Mouse (Mus musculus): ENCODE data around the gene Wfdc13. TPM values are rescaled to one million over a fixed set of nuclear protein-coding genes. Genes with fewer than 3 reads are reported as not detected.

Gene Wfdc13
- total and polyA plus RNA-seq, 2 experiments from 2014 or later: not detected

- Histone ChIP-seq H3K27ac (ENCODE audit: low read depth, low read length) (no peak within 1 kb of the TSS), H3K9me3 (ENCODE audit: low read length) (no peaks in the 10 kb centered on the region), H3K36me3 (ENCODE audit: insufficient read depth, low read length) (no peaks in the 10 kb centered on the region), H3K27me3 (ENCODE audit: insufficient read depth, low read length) (no peaks in the 10 kb centered on the region), H3K4me2 (ENCODE audit: low read depth, low read length, poor library complexity, severe bottlenecking) (no peak within 1 kb of the TSS), H3K4me1 (ENCODE audit: insufficient read depth, low read length) (no peaks in the 10 kb centered on the region), H3K4me3 (ENCODE audit: low read depth, low read length) (no peak within 1 kb of the TSS), H3K9ac (replicated peaks; ENCODE audit: low read length, poor library complexity, severe bottlenecking) (no peak within 1 kb of the TSS)
- WGBS: 82% methylated on average over 9 of the region's 9 CpGs
- ATAC-seq (ENCODE audit: low FRiP score): no peak
- no peak for TF ChIP-seq CTCF (IDR thresholded peaks at IDR 0.05)
- DNase-seq (ENCODE audit: low spot score): no peak
These were observed 28.4 kb upstream of the Wfdc13 start, which contains the start of gene Wfdc9 for GRCm38 (mm10) chr2:164656483-164656882. TSS of gene Wfdc9 (minus strand) at chr2:164656583.

- WGBS: 92% methylated on average over 7 of the region's 7 CpGs
- Histone ChIP-seq H3K27ac (ENCODE audit: low read depth, low read length) (no peak overlapping the region), H3K27me3 (ENCODE audit: insufficient read depth, low read length) (no peaks in the 10 kb centered on the region), H3K9ac (replicated peaks; ENCODE audit: low read length, poor library complexity, severe bottlenecking) (no peak overlapping the region), H3K4me3 (ENCODE audit: low read depth, low read length) (no peak overlapping the region), H3K9me3 (ENCODE audit: low read length) (no peaks in the 10 kb centered on the region), H3K4me2 (ENCODE audit: low read depth, low read length, poor library complexity, severe bottlenecking) (no peak overlapping the region), H3K36me3 (ENCODE audit: insufficient read depth, low read length) (no peaks in the 10 kb centered on the region), H3K4me1 (ENCODE audit: insufficient read depth, low read length) (no peaks in the 10 kb centered on the region)
- no peak for DNase-seq (ENCODE audit: low spot score)
- no peak for ATAC-seq (ENCODE audit: low FRiP score)
- TF ChIP-seq CTCF (IDR thresholded peaks at IDR 0.05): no peak
These were observed 20.1 kb upstream of the Wfdc13 start for GRCm38 (mm10) chr2:164664851-164665250.

- TF ChIP-seq CTCF (IDR thresholded peaks at IDR 0.05): no peak
- no peak overlapping the region for H3K4me3 ChIP-seq (ENCODE audit: low read depth, low read length)
- no peaks in the 10 kb centered on the region for H3K27me3 ChIP-seq (ENCODE audit: insufficient read depth, low read length)
- no peak overlapping the region for H3K4me2 ChIP-seq (ENCODE audit: low read depth, low read length, poor library complexity, severe bottlenecking)
- 83% methylated on average over 5 of the region's 5 CpGs for WGBS
- no peak for DNase-seq (ENCODE audit: low spot score)
- H3K4me1 ChIP-seq (ENCODE audit: insufficient read depth, low read length): no peaks in the 10 kb centered on the region
- H3K9ac ChIP-seq (replicated peaks; ENCODE audit: low read length, poor library complexity, severe bottlenecking): no peak overlapping the region
- H3K27ac ChIP-seq (ENCODE audit: low read depth, low read length): no peak overlapping the region
- no peaks in the 10 kb centered on the region for H3K9me3 ChIP-seq (ENCODE audit: low read length)
- H3K36me3 ChIP-seq (ENCODE audit: insufficient read depth, low read length): no peaks in the 10 kb centered on the region
- ATAC-seq (ENCODE audit: low FRiP score): no peak
These were observed 14.6 kb upstream of the Wfdc13 start for GRCm38 (mm10) chr2:164670261-164670660.

- Histone ChIP-seq H3K4me2 (ENCODE audit: low read depth, low read length, poor library complexity, severe bottlenecking) (no peak overlapping the region), H3K4me1 (ENCODE audit: insufficient read depth, low read length) (no peaks in the 10 kb centered on the region), H3K27me3 (ENCODE audit: insufficient read depth, low read length) (no peaks in the 10 kb centered on the region), H3K4me3 (ENCODE audit: low read depth, low read length) (no peak overlapping the region), H3K9me3 (ENCODE audit: low read length) (no peaks in the 10 kb centered on the region), H3K27ac (ENCODE audit: low read depth, low read length) (no peak overlapping the region), H3K36me3 (ENCODE audit: insufficient read depth, low read length) (no peaks in the 10 kb centered on the region), H3K9ac (replicated peaks; ENCODE audit: low read length, poor library complexity, severe bottlenecking) (no peak overlapping the region)
- WGBS: 44% methylated on average over 1 of the region's 1 CpGs
- DNase-seq (ENCODE audit: low spot score) (no peak), ATAC-seq (ENCODE audit: low FRiP score) (no peak)
- TF ChIP-seq CTCF (IDR thresholded peaks at IDR 0.05): no peak
These were observed 14.0 kb upstream of the Wfdc13 start for GRCm38 (mm10) chr2:164670938-164671337.

- 85% methylated on average over 7 of the region's 7 CpGs for WGBS
- no peak within 1 kb of the TSS for H3K4me2 ChIP-seq (ENCODE audit: low read depth, low read length, poor library complexity, severe bottlenecking)
These were observed 10.9 kb upstream of the Wfdc13 start, which contains the start of gene Wfdc11 for GRCm38 (mm10) chr2:164673987-164674386. TSS of gene Wfdc11 (minus strand) at chr2:164674087.

GRCm38 (mm10) chr2:164676103-164676502 lies 8.8 kb upstream of the Wfdc13 start:
- Histone ChIP-seq H3K27ac (ENCODE audit: low read depth, low read length) (no peak overlapping the region), H3K4me1 (ENCODE audit: insufficient read depth, low read length) (no peaks in the 10 kb centered on the region), H3K9me3 (ENCODE audit: low read length) (no peaks in the 10 kb centered on the region), H3K27me3 (ENCODE audit: insufficient read depth, low read length) (no peaks in the 10 kb centered on the region), H3K36me3 (ENCODE audit: insufficient read depth, low read length) (no peaks in the 10 kb centered on the region), H3K4me3 (ENCODE audit: low read depth, low read length) (no peak overlapping the region), H3K4me2 (ENCODE audit: low read depth, low read length, poor library complexity, severe bottlenecking) (no peak overlapping the region), H3K9ac (replicated peaks; ENCODE audit: low read length, poor library complexity, severe bottlenecking) (no peak overlapping the region)
- ATAC-seq (ENCODE audit: low FRiP score) (no peak), DNase-seq (ENCODE audit: low spot score) (no peak)
- 81% methylated on average over 7 of the region's 7 CpGs for WGBS
- peak; percentile 27 for TF ChIP-seq CTCF (IDR thresholded peaks at IDR 0.05)

More at GRCm38 (mm10) chr2:164673987-164674386, 10.9 kb upstream of the Wfdc13 start, which contains the start of gene Wfdc11:
- no peaks in the 10 kb centered on the region for H3K36me3 ChIP-seq (ENCODE audit: insufficient read depth, low read length)
- ATAC-seq (ENCODE audit: low FRiP score): no peak
- no peak for DNase-seq (ENCODE audit: low spot score)
- no peaks in the 10 kb centered on the region for H3K9me3 ChIP-seq (ENCODE audit: low read length)
- no peak for TF ChIP-seq CTCF (IDR thresholded peaks at IDR 0.05)
- H3K4me1 ChIP-seq (ENCODE audit: insufficient read depth, low read length): no peaks in the 10 kb centered on the region
- no peak within 1 kb of the TSS for H3K4me3 ChIP-seq (ENCODE audit: low read depth, low read length)
- H3K27me3 ChIP-seq (ENCODE audit: insufficient read depth, low read length): no peaks in the 10 kb centered on the region
- H3K9ac ChIP-seq (replicated peaks; ENCODE audit: low read length, poor library complexity, severe bottlenecking): no peak within 1 kb of the TSS
- no peak within 1 kb of the TSS for H3K27ac ChIP-seq (ENCODE audit: low read depth, low read length)

Data from midbrain, postnatal 0 days (tissue).